Mouse (Mus musculus) forebrain, embryonic 11.5 days (tissue): ENCODE data around the gene Sash1. TPM values are rescaled to one million over a fixed set of nuclear protein-coding genes. Genes with fewer than 3 reads are reported as not detected.

Source experiments
- ATAC-seq: fragments of 200-750 bp; cut with Nextera tagmentation; replicated peaks from 2 replicates; pipeline ENCODE4 v1.8.0; 2017; ENCODE audit warnings: moderate TSS enrichment; ENCODE audit not compliant: low FRiP score
- DNase-seq: peaks from one replicate; pipeline ENCODE4 v3.0.0-alpha.2; 2017; ENCODE audit warnings: low spot score
- H3K27ac ChIP-seq: fragments of 300-500 bp; sonication (generic); 2 replicates; pipeline ENCODE4 v1.5.1; 2014; ENCODE audit warnings: low read depth, low read length
- H3K27me3 ChIP-seq: fragments of 300-500 bp; sonication (generic); 2 replicates; pipeline ENCODE4 v1.6.1; 2014; ENCODE audit warnings: mild to moderate bottlenecking, low read length, mixed read lengths; ENCODE audit not compliant: control insufficient read depth, insufficient read depth
- H3K36me3 ChIP-seq: fragments of 300-500 bp; sonication (generic); 2 replicates; pipeline ENCODE4 v1.6.1; 2014; ENCODE audit warnings: mild to moderate bottlenecking, low read length, moderate library complexity, mixed read lengths; ENCODE audit not compliant: control insufficient read depth, insufficient read depth
- H3K4me1 ChIP-seq: fragments of 300-500 bp; sonication (generic); replicated peaks from 2 replicates; pipeline ENCODE4 v1.6.1; 2014; ENCODE audit warnings: low read length, mixed read lengths; ENCODE audit not compliant: control insufficient read depth, insufficient read depth
- H3K4me2 ChIP-seq: fragments of 300-500 bp; sonication (generic); 2 replicates; pipeline ENCODE4 v1.6.1; 2014; ENCODE audit warnings: low read depth, mild to moderate bottlenecking, low read length, moderate library complexity, mixed read lengths; ENCODE audit not compliant: severe bottlenecking
- H3K4me3 ChIP-seq: fragments of 300-500 bp; sonication (generic); 2 replicates; pipeline ENCODE4 v1.5.1; 2014; ENCODE audit warnings: low read depth, low read length
- H3K9ac ChIP-seq: fragments of 300-500 bp; sonication (generic); 2 replicates; pipeline ENCODE4 v1.6.1; 2014; ENCODE audit warnings: low read length
- H3K9me3 ChIP-seq: fragments of 300-500 bp; sonication (generic); 2 replicates; pipeline ENCODE4 v1.6.1; 2016; ENCODE audit warnings: low read length, mixed read lengths; ENCODE audit not compliant: control insufficient read depth
- WGBS: fragments of 180-500 bp; shearing (Covaris S2); extraction: QIAGEN DNeasy Blood & Tissue Kit; methylation state at CpG from one replicate; pipeline ENCODE4 v1.1.7; 2014; 5-methylcytosine and 5-hydroxymethylcytosine counted together
- polyA plus RNA-seq: library from polyadenylated mRNA; unstranded; fragments of >200 nt; fragmentation: Nextera tagmentation; extraction: Ambion mirVana; gene quantifications from 2 replicates; pipeline ENCODE4 v1.2.1, GENCODE M21; 2014

Gene Sash1
- polyA plus RNA-seq, 1 experiment from 2014 or later: 2.2 TPM

GRCm38 (mm10) chr10:8772464-8773209 lies 113.2 kb downstream of the Sash1 start:
- Histone ChIP-seq H3K27me3 (no peaks in the 10 kb centered on the region), H3K4me1 (no peaks in the 10 kb centered on the region), H3K4me3 (no peak overlapping the region), H3K4me2 (no peak overlapping the region), H3K9me3 (no peaks in the 10 kb centered on the region; the same call in 1 of the 2 replicates), H3K36me3 (no peaks in the 10 kb centered on the region), H3K9ac (no peak overlapping the region), H3K27ac (no peak overlapping the region)
- DNase-seq: no peak
- ATAC-seq: no peak
- WGBS: 90% methylated on average over 4 of the region's 4 CpGs

DNA sequence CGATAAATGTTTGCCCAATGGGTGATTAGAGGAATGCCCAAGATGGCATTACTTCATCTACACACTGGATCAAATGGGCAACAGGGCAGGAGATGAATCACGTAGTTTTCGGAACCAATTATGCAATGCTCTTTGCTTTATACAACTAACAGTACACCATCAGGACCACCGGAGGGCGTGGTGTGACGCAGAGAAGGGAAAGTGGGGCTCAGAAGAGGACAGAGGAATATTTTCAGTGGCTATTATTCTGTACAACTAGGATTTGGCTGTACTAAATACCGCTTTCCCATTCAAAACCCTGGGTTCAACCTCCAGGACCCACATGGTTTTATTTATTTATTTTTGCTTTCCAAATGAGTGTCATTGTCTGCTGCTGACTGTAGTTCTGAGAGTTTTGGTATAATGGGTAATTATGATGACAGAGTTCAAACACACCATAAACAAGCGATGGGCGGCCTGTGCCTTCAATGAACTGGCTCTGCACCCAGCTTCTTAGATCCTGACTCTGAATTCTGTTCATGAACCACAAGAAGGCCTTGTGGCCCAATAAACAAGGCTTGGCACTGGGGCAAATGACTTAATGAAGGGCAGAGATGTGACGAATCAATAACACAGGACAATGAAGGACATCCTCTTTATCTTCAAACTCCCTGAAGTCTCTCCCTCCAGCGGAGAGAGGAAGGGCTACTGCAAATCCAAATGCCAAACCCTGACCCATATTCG lies 114.8 kb downstream of the Sash1 start:
- H3K27me3 ChIP-seq: no peaks in the 10 kb centered on the region
- ATAC-seq (no peak), DNase-seq (no peak)
- WGBS: 95% methylated on average over 12 of the region's 12 CpGs
- no peaks in the 10 kb centered on the region; the same call in 1 of the 2 replicates for H3K9me3 ChIP-seq
- no peak overlapping the region for H3K9ac ChIP-seq
- no peaks in the 10 kb centered on the region for H3K36me3 ChIP-seq
- no peak overlapping the region for H3K4me3 ChIP-seq
- no peak overlapping the region for H3K4me2 ChIP-seq
- no peaks in the 10 kb centered on the region for H3K4me1 ChIP-seq
- no peak overlapping the region for H3K27ac ChIP-seq

GRCm38 (mm10) chr10:8768654-8769053 lies 117.2 kb downstream of the Sash1 start:
- no peaks in the 10 kb centered on the region; the same call in 1 of the 2 replicates for H3K9me3 ChIP-seq
- WGBS: 89% methylated on average over 8 of the region's 8 CpGs
- no peak for ATAC-seq

GRCm38 (mm10) chr10:8767381-8767780 lies 118.5 kb downstream of the Sash1 start:
- ATAC-seq (no peak), DNase-seq (no peak)
- no peak overlapping the region for H3K4me3 ChIP-seq
- peaks cover 4% of the 10 kb centered on the region; the same call in 1 of the 2 replicates for H3K4me1 ChIP-seq
- H3K4me2 ChIP-seq: no peak overlapping the region
- no peak overlapping the region for H3K27ac ChIP-seq
- no peak overlapping the region for H3K9ac ChIP-seq
- WGBS: 90% methylated on average over 5 of the region's 5 CpGs
- no peaks in the 10 kb centered on the region; the same call in 1 of the 2 replicates for H3K9me3 ChIP-seq
- no peaks in the 10 kb centered on the region for H3K36me3 ChIP-seq
- no peaks in the 10 kb centered on the region for H3K27me3 ChIP-seq

More at GRCm38 (mm10) chr10:8768654-8769053, 117.2 kb downstream of the Sash1 start:
- Histone ChIP-seq H3K4me3 (no peak overlapping the region), H3K27ac (no peak overlapping the region), H3K9ac (no peak overlapping the region), H3K36me3 (no peaks in the 10 kb centered on the region), H3K4me1 (no peaks in the 10 kb centered on the region), H3K27me3 (no peaks in the 10 kb centered on the region), H3K4me2 (no peak overlapping the region)
- no peak for DNase-seq

DNA sequence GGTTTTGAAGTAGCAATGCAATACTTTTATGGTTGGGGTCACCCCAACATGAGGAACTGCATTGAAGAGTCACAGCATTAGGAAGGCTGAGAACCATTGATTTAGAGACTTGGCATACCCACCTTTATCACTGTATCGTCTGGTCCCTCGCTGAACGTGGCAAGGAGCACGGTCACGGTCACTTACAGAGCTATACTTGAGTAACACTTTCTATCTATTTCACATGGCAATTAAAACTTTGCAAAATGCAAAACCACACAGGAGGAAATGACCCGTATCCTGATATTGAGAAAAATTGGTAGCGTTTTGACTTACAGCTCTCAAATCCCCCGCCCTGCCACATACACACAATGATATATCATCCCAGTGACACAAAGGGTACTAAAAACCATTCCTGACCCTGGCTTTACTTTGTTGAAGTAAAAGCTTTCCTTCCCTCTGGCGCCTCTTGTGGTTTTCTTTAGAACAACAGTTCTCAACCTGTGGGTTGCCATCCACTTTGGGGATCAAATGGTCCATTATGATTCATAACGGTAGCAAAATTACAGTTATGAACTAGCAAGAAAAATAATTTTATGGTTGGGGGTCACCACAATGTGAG lies 119.8 kb downstream of the Sash1 start:
- ATAC-seq: no peak
- Histone ChIP-seq H3K4me2 (no peak overlapping the region), H3K4me3 (no peak overlapping the region), H3K4me1 (peaks cover 8% of the 10 kb centered on the region; the same call in 1 of the 2 replicates), H3K27ac (no peak overlapping the region), H3K27me3 (no peaks in the 10 kb centered on the region), H3K9me3 (no peaks in the 10 kb centered on the region; the same call in 1 of the 2 replicates), H3K36me3 (no peaks in the 10 kb centered on the region), H3K9ac (no peak overlapping the region)
- 85% methylated on average over 10 of the region's 10 CpGs for WGBS
- no peak for DNase-seq

DNA sequence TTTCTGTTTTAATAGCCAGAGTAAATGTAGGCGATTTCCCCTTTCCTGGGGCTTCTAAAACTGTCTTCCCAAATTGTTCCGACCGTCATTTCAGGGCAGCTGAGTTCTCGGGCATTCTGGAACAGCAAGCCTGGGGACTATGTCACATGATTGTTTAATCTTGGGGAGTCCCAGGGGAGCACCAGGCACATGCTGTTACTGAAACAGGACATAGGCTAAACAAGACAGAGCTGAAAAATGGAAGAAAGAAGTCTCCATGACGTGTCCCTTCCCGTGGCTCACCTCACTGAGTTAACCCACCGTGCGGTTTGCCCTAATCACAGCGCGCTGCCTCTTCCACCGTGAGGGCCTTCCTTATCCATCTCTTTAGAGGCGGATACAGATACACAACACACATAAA lies 123.1 kb downstream of the Sash1 start:
- H3K4me3 ChIP-seq: no peak overlapping the region
- WGBS: 23% methylated on average over 12 of the region's 12 CpGs
- H3K27me3 ChIP-seq: no peaks in the 10 kb centered on the region
- H3K4me1 ChIP-seq: peaks cover 12% of the 10 kb centered on the region; the same call in 1 of the 2 replicates
- H3K4me2 ChIP-seq: peak overlapping the region; percentile 53; the same call in 1 of the 2 replicates
- no peaks in the 10 kb centered on the region for H3K9me3 ChIP-seq
- H3K36me3 ChIP-seq: no peaks in the 10 kb centered on the region
- H3K9ac ChIP-seq: no peak overlapping the region
- H3K27ac ChIP-seq: no peak overlapping the region
- DNase-seq (no peak), ATAC-seq (peak; percentile 43)

GRCm38 (mm10) chr10:8762209-8762701 lies 123.6 kb downstream of the Sash1 start:
- Histone ChIP-seq H3K36me3 (no peaks in the 10 kb centered on the region), H3K4me1 (peaks cover 15% of the 10 kb centered on the region; the same call in 1 of the 2 replicates), H3K9me3 (no peaks in the 10 kb centered on the region), H3K27me3 (no peaks in the 10 kb centered on the region), H3K9ac (peak overlapping the region; percentile 24), H3K4me2 (peak overlapping the region; percentile 53), H3K27ac (peak overlapping the region; percentile 25; the same call in 1 of the 2 replicates), H3K4me3 (peak overlapping the region; percentile 9; the same call in 1 of the 2 replicates)
- DNase-seq (peak; percentile 72), ATAC-seq (peak; percentile 81)
- WGBS: under 1% methylated on average over 14 of the region's 14 CpGs

GRCm38 (mm10) chr10:8761656-8762055 lies 124.2 kb downstream of the Sash1 start:
- 45% methylated on average over 9 of the region's 9 CpGs for WGBS
- Histone ChIP-seq H3K9me3 (no peaks in the 10 kb centered on the region), H3K27me3 (no peaks in the 10 kb centered on the region), H3K4me1 (peaks cover 17% of the 10 kb centered on the region; the same call in 1 of the 2 replicates), H3K27ac (peak overlapping the region; percentile 25; the same call in 1 of the 2 replicates), H3K4me2 (peak overlapping the region; percentile 53), H3K9ac (peak overlapping the region; percentile 24), H3K4me3 (peak overlapping the region; percentile 9; the same call in 1 of the 2 replicates), H3K36me3 (no peaks in the 10 kb centered on the region)
- no peak for DNase-seq
- ATAC-seq: no peak
